Mouse (Mus musculus) layer of hippocampus, adult 2 months (tissue): Measurements from ENCODE around the gene Fen1. TPM values are rescaled to one million over a fixed set of nuclear protein-coding genes. Genes with fewer than 3 reads are reported as not detected.

Source experiments
- DNase-seq, 2 experiments: peaks; one replicate each; pipeline ENCODE4 v3.0.0; 2022; ENCODE audit warnings: low spot score in 2 of 2
- H3K27ac ChIP-seq: fragments of 200-600 bp; 2 replicates; pipeline ENCODE4 v1.8.1; 2022
- H3K4me3 ChIP-seq: fragments of 200-600 bp; 2 replicates; pipeline ENCODE4 v1.8.1; 2022; ENCODE audit warnings: mild to moderate bottlenecking
- CTCF ChIP-seq: fragments of 200-600 bp; conservative IDR thresholded peaks from 2 replicates; pipeline ENCODE4 v1.8.1; 2022; ENCODE audit warnings: antibody characterized with exemption, mild to moderate bottlenecking, moderate library complexity
- total RNA-seq, 2 experiments: library from RNA; stranded (reverse); gene quantifications; 2 replicates each; pipeline ENCODE4 v1.2.3; 2021

Fen1 gene
- total RNA-seq, 2 experiments from 2014 or later = 9.6 to 12.2 TPM

- Histone ChIP-seq H3K4me3 (peak overlapping the region; percentile 99), H3K27ac (peak overlapping the region; percentile 100)
- TF ChIP-seq CTCF = peak; percentile 57
- DNase-seq = peak in 1 of 2 experiments; percentile 56
Observed at GRCm38 (mm10) chr19:10204616-10205001, 640 bp upstream of the Fen1 start.

- Histone ChIP-seq H3K4me3 (peak overlapping the region; percentile 99), H3K27ac (peak overlapping the region; percentile 100)
- no peak for DNase-seq
- TF ChIP-seq CTCF = no peak
Observed at GRCm38 (mm10) chr19:10203146-10203847, 672 bp downstream of the Fen1 start.

GRCm38 (mm10) chr19:10198723-10199122, 5.2 kb downstream of the Fen1 start:
- DNase-seq = peak; percentile 62 to 84
- peak; percentile 95 for TF ChIP-seq CTCF

GRCm38 (mm10) chr19:10198286-10198685, 5.7 kb downstream of the Fen1 start:
- no peak for DNase-seq
- TF ChIP-seq CTCF = no peak
- Histone ChIP-seq H3K4me3 (no peak overlapping the region), H3K27ac (no peak overlapping the region)

More at GRCm38 (mm10) chr19:10198723-10199122, 5.2 kb downstream of the Fen1 start:
- Histone ChIP-seq H3K27ac (no peak overlapping the region), H3K4me3 (no peak overlapping the region)

GRCm38 (mm10) chr19:10197130-10197529, 6.8 kb downstream of the Fen1 start:
- no peak for TF ChIP-seq CTCF
- H3K27ac ChIP-seq = no peak overlapping the region
- H3K4me3 ChIP-seq = no peak overlapping the region
- DNase-seq = no peak

- H3K4me3 ChIP-seq = no peak overlapping the region
- H3K27ac ChIP-seq = no peak overlapping the region
- no peak for DNase-seq
- TF ChIP-seq CTCF = no peak
Observed at GRCm38 (mm10) chr19:10195252-10195651, 8.7 kb downstream of the Fen1 start.

- H3K4me3 ChIP-seq = no peak overlapping the region
- TF ChIP-seq CTCF = peak; percentile 62
- H3K27ac ChIP-seq = no peak overlapping the region
- DNase-seq = no peak
Observed at GRCm38 (mm10) chr19:10194337-10194736, 9.6 kb downstream of the Fen1 start.

GRCm38 (mm10) chr19:10191326-10191725, 12.6 kb downstream of the Fen1 start:
- Histone ChIP-seq H3K4me3 (no peak overlapping the region), H3K27ac (peak overlapping the region; percentile 12; the same call in 1 of the 2 replicates)
- DNase-seq = no peak
- no peak for TF ChIP-seq CTCF

- H3K4me3 ChIP-seq = no peak overlapping the region
- peak; percentile 66 to 70 for DNase-seq
- peak overlapping the region; percentile 12; the same call in 1 of the 2 replicates for H3K27ac ChIP-seq
- TF ChIP-seq CTCF = peak; percentile 91
Observed at GRCm38 (mm10) chr19:10190796-10191195, 13.2 kb downstream of the Fen1 start.

- no peak overlapping the region for H3K4me3 ChIP-seq
- TF ChIP-seq CTCF = no peak
- H3K27ac ChIP-seq = peak overlapping the region; percentile 86; the same call in 1 of the 2 replicates
- DNase-seq = no peak
Observed at GRCm38 (mm10) chr19:10189940-10190339, 14.0 kb downstream of the Fen1 start.

GRCm38 (mm10) chr19:10189022-10189421, 14.9 kb downstream of the Fen1 start:
- TF ChIP-seq CTCF = no peak
- no peak for DNase-seq
- Histone ChIP-seq H3K27ac (peak overlapping the region; percentile 86), H3K4me3 (no peak overlapping the region)

- peak; percentile 67 to 85 for DNase-seq
- TF ChIP-seq CTCF = no peak
- no peak overlapping the region; the same call in 1 of the 2 replicates for H3K4me3 ChIP-seq
- peak overlapping the region; percentile 86 for H3K27ac ChIP-seq
Observed at GRCm38 (mm10) chr19:10188281-10188811, 15.6 kb downstream of the Fen1 start.

GRCm38 (mm10) chr19:10186569-10186968, 17.4 kb downstream of the Fen1 start:
- DNase-seq = no peak
- no peak for TF ChIP-seq CTCF
- Histone ChIP-seq H3K4me3 (no peak overlapping the region), H3K27ac (peak overlapping the region; percentile 36; the same call in 1 of the 2 replicates)

GRCm38 (mm10) chr19:10185876-10186275, 18.1 kb downstream of the Fen1 start:
- TF ChIP-seq CTCF = no peak
- H3K4me3 ChIP-seq = no peak overlapping the region
- DNase-seq = no peak
- peak overlapping the region; percentile 36; the same call in 1 of the 2 replicates for H3K27ac ChIP-seq
